Mouse (Mus musculus) CD4-positive helper T cell, adult 2 months (primary cell): ENCODE data around the gene Pole2.
"Not testable (repeated sequence)": the region's sequence is repeated elsewhere in the genome, so short reads cannot be mapped to it uniquely, and the experiment has no call there.

ENCODE experiments used
- DNase-seq: peaks from one replicate; pipeline ENCODE4 v3.0.0-alpha.2; 2012; ENCODE audit warnings: low read depth, missing footprints, low spot score

Gene Pole2

DNA sequence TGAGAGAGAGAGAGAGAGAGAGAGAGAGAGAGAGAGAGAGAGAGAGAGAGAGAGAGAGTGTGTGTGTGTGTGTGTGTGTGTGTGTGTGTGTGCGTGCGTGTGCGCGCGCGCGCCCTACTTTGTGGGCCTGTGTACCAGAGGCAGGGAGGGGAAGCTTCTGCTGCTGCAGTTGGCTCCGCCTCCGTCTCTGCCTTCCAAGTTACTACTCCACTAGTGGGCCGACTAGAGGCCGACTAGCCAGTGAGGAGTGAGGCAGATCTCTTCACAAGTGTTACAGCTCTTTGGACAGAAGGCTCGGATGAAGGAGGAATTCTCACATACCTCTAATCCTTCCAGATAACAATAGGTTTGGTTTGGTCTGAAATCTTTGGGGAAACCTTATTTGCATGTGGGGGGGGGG, 48.6 kb downstream of the Pole2 start:
- no peak for DNase-seq

DNA sequence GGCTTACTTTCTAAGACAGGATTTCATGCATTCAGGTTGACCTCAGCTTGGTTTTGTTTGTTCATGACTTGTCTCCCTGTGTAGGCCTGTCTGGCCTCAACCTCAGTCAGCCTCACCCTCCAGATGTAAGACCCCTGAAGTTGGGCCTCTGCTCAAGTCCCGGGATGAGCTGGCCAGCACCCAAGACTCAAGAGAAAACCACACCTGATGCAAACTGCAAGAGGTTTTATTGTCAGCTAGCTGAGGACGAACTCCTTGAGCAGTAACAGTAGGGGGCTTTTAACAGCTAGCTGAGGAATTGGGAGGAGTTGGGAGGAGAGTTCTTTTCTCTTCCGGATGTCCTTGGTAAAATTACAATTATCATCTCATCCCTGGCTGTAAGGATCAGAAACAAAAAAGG, 50.5 kb downstream of the Pole2 start:
- DNase-seq = no peak

DNA sequence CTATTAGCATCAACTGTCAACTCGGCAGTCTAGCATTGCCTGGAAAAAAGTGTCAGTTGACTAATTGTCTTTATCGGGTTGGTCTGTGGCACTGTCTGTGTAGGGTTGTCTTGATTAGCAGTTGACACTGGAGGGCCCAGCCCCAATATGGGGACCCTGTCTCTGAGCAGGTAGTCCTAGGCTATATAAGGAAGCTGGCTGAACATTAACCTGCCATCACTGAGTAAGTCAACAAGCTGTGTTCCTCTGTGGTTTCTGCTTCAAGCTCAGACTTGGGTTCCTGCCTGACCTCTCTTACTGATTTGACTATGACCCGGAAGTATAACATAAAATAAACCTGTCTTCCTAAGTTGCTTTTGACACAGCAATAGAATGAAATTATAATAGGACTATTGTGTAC, 52.0 kb downstream of the Pole2 start:
- DNase-seq = no peak

- DNase-seq = no peak
These were observed 56.7 kb downstream of the Pole2 start for GRCm38 (mm10) chr12:69171307-69171706.

DNA sequence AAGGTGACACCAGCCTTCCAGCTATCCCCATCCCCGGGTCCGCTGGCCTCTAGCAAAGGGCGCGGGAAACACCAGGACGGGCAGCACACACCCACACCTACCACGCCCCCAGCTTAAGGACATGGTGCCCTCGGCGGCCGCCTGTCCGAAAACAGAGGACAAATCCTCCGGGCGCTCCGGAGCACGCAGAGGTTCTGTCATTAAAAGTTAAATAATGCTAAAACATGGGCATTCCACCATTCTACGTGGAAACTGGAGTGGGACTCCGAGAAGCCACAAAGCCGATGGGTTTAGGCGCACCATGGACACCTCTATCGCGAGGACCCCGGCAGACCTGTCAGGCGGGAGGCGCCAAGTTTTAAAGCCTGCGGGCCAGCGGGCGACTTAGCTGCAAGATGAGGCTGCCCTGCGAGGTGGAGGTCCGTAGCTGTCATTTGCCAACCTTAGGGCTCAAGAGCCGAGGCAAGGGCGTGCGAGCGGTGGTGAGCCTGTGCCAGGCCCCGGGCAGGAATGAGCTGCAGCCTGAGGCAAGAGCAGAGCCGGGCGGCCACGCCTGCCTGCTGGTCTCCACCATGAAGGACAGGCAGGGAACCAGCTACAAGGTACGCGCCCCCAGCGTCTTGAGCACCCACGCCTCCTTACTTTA, 59.4 kb downstream of the Pole2 start, which contains the start of gene Lrr1:
Gene Lrr1 (plus strand): TSS at position 354 of the 646 bp plus-strand sequence.
- DNase-seq = peak; percentile 86

- DNase-seq = no peak
These were observed 60.1 kb downstream of the Pole2 start for GRCm38 (mm10) chr12:69167656-69168460.

DNA sequence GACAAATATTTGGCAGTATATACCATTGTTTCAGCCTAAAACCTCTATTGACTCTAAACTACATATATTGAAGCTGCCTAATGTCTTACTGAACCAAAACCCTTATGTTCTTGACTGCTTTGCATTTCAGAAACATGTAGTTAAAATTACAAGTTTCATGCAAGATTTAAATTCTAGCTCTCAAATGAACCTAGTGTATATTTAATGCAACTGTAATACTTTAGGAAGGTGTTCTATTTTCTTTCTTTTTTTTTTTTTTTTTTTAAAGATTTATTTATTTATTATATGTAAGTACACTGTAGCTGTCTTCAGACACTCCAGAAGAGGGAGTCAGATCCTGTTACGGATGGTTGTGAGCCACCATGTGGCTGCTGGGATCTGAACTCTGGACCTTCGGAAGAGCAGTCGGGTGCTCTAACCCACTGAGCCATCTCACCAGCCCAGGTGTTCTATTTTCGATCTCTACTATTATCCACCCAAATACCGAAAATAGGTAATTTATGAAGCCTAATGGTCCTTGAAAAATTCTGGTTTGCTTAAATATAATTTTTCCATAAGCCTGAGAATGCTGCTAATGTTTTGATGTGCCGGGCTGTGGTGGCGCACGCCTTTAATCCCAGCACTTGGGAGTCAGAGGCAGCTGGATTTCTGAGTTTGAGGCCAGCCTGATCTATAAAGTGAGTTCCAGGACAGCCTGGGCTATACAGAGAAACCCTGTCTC, 61.0 kb downstream of the Pole2 start:
- DNase-seq = not testable (repeated sequence)

DNA sequence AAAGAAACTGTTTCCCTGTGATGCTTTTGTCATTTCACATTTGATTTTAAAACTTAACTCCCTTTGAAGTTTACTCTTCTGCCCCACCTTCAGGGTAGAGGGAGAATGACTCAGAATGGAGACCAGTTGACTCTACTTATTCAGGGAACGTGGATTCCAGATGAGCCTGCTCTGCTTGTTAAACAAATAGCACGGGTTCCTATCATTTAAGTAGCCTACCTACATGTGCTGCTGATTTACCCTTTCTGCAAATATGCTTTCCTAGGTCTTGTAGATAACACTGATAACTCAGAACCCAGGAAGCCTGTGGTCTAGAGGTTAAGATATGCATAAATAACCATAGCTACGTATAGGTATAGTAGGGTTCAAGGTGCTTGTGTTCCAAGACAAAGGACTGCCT, 63.1 kb downstream of the Pole2 start:
- DNase-seq = peak; percentile 42

DNA sequence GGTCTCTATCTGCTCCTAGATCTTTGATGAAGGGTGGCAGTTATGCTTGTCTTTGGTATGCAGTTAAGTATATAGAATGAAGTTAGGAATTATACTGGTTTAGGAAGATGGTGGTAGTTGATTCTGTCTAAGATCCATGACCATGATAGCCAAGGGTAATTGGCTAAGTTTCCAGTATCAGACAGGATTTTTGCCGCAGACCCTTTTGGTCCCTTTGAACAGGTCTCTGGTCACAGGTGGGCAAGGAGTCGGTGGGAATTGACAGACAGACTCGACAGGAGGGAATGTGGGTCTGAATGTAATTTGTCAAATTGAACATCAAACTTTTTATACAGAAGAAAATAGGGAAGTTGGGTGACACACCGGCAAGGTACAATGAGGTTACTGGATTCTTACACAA, 64.4 kb downstream of the Pole2 start:
- DNase-seq = not testable (repeated sequence)

GRCm38 (mm10) chr12:69160677-69161076, 67.3 kb downstream of the Pole2 start:
- DNase-seq = not testable (repeated sequence)

GRCm38 (mm10) chr12:69159578-69159940, 68.4 kb downstream of the Pole2 start:
- DNase-seq = peak; percentile 89

GRCm38 (mm10) chr12:69158765-69159577, 69.0 kb downstream of the Pole2 start, which contains the start of gene Rps29:
Rps29 (minus strand) TSS chr12:69159186.
- DNase-seq = peak; percentile 99

DNA sequence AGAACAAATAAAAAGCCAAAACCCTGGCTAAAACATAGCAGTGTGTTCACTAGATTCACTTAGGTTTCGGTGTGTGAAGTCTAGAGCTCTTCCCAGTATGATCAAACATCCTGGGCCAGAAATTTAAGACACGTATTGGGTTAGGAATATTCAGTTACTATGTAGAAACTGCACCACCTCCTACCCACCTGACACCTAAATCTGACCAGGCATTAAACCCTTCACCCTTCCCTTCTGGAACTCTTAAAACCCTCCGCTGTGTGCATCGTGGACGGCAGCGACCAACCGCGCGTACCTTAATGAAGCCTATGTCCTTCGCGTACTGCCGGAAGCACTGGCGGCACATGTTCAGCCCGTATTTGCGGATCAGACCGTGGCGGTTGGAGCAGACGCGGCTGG, 69.6 kb downstream of the Pole2 start:
- DNase-seq = no peak

DNA sequence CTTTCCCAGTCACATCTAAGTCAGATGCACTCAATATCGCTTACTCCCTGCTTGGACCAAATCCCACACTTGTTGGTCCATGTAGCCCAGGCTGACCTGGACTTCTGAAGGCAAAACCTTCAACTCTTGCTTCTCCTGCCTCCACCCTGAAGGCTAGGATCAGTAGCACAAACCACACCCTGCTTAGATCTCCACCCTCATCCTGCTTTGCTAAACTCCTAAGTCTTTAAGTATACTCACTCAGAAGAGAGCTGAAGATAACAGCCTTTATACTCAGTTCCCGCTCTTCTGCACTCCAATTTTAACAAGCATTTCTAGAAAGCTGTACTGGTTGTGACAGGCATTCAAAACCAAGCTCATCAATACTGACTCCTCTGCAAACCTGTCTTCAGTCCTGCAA, 70.9 kb downstream of the Pole2 start:
- no peak for DNase-seq

DNA sequence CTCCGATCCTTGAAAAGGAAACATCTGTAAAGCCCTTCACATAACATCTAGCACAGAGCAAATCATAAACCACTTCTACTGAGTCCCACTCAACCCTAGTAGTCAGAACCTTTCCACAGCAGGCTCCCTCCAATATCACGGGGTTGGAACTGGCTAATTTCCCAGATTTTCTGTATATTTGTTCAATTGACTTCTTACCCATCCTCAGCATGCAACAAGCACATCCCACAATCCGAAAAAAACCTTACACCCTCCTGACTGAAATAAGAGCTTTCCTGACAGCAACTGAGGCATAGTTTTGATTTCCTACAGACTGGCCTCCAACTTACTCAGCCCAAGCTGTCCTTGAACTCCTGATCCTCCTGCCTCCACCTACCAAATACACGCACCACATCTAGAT, 71.6 kb downstream of the Pole2 start:
- no peak for DNase-seq

DNA sequence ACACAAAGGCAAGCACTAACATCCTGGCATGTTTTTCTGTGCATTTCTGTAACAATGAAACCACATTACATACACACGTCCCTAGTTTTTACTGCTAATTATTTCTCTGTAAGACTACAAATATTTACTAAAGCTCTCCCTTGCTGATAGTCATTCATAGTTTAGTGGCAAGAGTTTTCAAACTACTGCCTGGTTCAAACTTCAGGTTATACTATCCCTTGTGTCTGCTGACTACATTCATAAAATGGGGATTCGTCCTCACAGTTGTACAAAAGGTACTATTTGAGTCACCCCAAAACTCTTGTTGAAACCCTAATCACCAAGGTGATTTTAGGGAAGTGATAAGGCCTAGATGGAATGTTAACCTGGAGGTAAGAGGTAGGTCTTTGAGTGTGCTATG, 72.1 kb downstream of the Pole2 start:
- DNase-seq = no peak
